Mouse (Mus musculus) stomach, embryonic 16.5 days (tissue): Measurements from ENCODE around the gene Htatsf1. TPM values are rescaled to one million over a fixed set of nuclear protein-coding genes. Genes with fewer than 3 reads are reported as not detected.

Source experiments
- ATAC-seq: fragments of 200-750 bp; cut with Nextera tagmentation; 2 replicates; pipeline ENCODE4 v1.8.0; 2017; ENCODE audit warnings: moderate number of reproducible peaks, moderate TSS enrichment; ENCODE audit not compliant: insufficient read depth, low FRiP score
- H3K27ac ChIP-seq: fragments of 300-500 bp; sonication (generic); 2 replicates; pipeline ENCODE4 v1.5.1; 2014; ENCODE audit warnings: low read length
- H3K27me3 ChIP-seq: fragments of 300-500 bp; sonication (generic); 2 replicates; pipeline ENCODE4 v1.6.1; 2014; ENCODE audit warnings: low read length, control low read depth, mixed read lengths; ENCODE audit not compliant: control insufficient read depth, insufficient read depth
- H3K36me3 ChIP-seq: fragments of 300-500 bp; sonication (generic); 2 replicates; pipeline ENCODE4 v1.6.1; 2014; ENCODE audit warnings: low read length; ENCODE audit not compliant: control insufficient read depth, insufficient read depth
- H3K4me1 ChIP-seq: fragments of 300-500 bp; sonication (generic); 2 replicates; pipeline ENCODE4 v1.6.1; 2014; ENCODE audit warnings: low read length, control low read depth, mixed read lengths; ENCODE audit not compliant: control insufficient read depth, insufficient read depth
- H3K4me2 ChIP-seq: fragments of 300-500 bp; sonication (generic); 2 replicates; pipeline ENCODE4 v1.6.1; 2014; ENCODE audit warnings: low read depth, low read length, mixed read lengths
- H3K4me3 ChIP-seq: fragments of 300-500 bp; sonication (generic); replicated peaks from 2 replicates; pipeline ENCODE4 v1.5.1; 2014; ENCODE audit warnings: mild to moderate bottlenecking, low read length
- H3K9ac ChIP-seq: fragments of 300-500 bp; sonication (generic); 2 replicates; pipeline ENCODE4 v1.6.1; 2014; ENCODE audit warnings: low read length
- H3K9me3 ChIP-seq: fragments of 300-500 bp; sonication (generic); replicated peaks from 2 replicates; pipeline ENCODE4 v1.6.1; 2016; ENCODE audit warnings: low read length, control low read depth; ENCODE audit not compliant: control insufficient read depth
- WGBS: fragments of 180-500 bp; shearing (Covaris S2); extraction: QIAGEN DNeasy Blood & Tissue Kit; methylation state at CpG from one replicate; pipeline ENCODE4 v1.1.7; 2014; 5-methylcytosine and 5-hydroxymethylcytosine counted together
- polyA plus RNA-seq: library from polyadenylated mRNA; unstranded; fragments of >200 nt; fragmentation: Nextera tagmentation; extraction: Ambion mirVana; gene quantifications from 2 replicates; pipeline ENCODE4 v1.2.1, GENCODE M21; 2015

Gene Htatsf1
- polyA plus RNA-seq, 1 experiment from 2014 or later, result 53.7 TPM

GRCm38 (mm10) chrX:57106956-57107355 lies 53.6 kb downstream of the Htatsf1 start:
- Histone ChIP-seq H3K36me3 (no peaks in the 10 kb centered on the region), H3K4me1 (no peaks in the 10 kb centered on the region), H3K4me3 (no peak overlapping the region), H3K9ac (no peak overlapping the region), H3K4me2 (no peak overlapping the region), H3K27me3 (no peaks in the 10 kb centered on the region), H3K9me3 (no peaks in the 10 kb centered on the region), H3K27ac (no peak overlapping the region)
- WGBS, result 77% methylated on average over 3 of the region's 3 CpGs
- ATAC-seq, result no peak

Other genes starting within 250 kb of the Htatsf1 start
- gene Map7d3, start 231.3 kb upstream of the Htatsf1 start, polyA plus RNA-seq, result 1.6 and 2.2 TPM in 2 replicates
- 0.08 and 0.16 TPM in 2 replicates for gene Adgrg4, start 183.4 kb upstream of the Htatsf1 start, polyA plus RNA-seq
- not detected in 2 replicates for gene Brs3, start 10.5 kb upstream of the Htatsf1 start, polyA plus RNA-seq
- 0.08 TPM in 1 of 2 replicates, not detected in the other for gene Vgll1, start 34.5 kb downstream of the Htatsf1 start, polyA plus RNA-seq
- not detected in 2 replicates for gene Cd40lg, start 158.6 kb downstream of the Htatsf1 start, polyA plus RNA-seq